8 mouse cellular contexts compared by ENCODE assay signal in genomic region chr3:90434073-90434730, GRCm38 (mm10). TPM values are rescaled to one million over a fixed set of nuclear protein-coding genes. Genes with fewer than 3 reads are reported as not detected.
DNase-seq lines count a peak whose midpoint lies in the region; ATAC-seq and TF ChIP-seq lines count a peak whose summit lies in the region.

No protein-coding gene starts in this region.

- H3K4me3 ChIP-seq in testis, adult 2 months (ENCODE audit: control insufficient read depth, low read depth, low read length), result peak overlapping the region; percentile 90; the same call in 1 of the 2 replicates
- H3K4me3 ChIP-seq in hindbrain, embryonic 12.5 days, result peak overlapping the region; percentile 66
- peak overlapping the region; percentile 63 for H3K4me3 ChIP-seq in liver, embryonic 11.5 days (ENCODE audit: low read depth, low read length)
- peak overlapping the region; percentile 56 for H3K4me3 ChIP-seq in neural tube, embryonic 13.5 days

- H3K4me2 ChIP-seq in hindbrain, embryonic 12.5 days (replicated peaks), result peak overlapping the region; percentile 96
- H3K4me2 ChIP-seq in liver, embryonic 11.5 days, result peak overlapping the region; percentile 76
- peak overlapping the region; percentile 99 for H3K4me2 ChIP-seq in neural tube, embryonic 13.5 days

- TF ChIP-seq CTCF in testis, adult 2 months (IDR thresholded peaks at IDR 0.05; ENCODE audit: control insufficient read depth, insufficient read depth, insufficient replicate concordance, low read depth, low read length), result no peak

- no peaks in the 10 kb centered on the region for H3K9me3 ChIP-seq in hindbrain, embryonic 12.5 days (replicated peaks)
- H3K9me3 ChIP-seq in liver, embryonic 11.5 days (ENCODE audit: control insufficient read depth, low read length), result no peaks in the 10 kb centered on the region
- no peaks in the 10 kb centered on the region for H3K9me3 ChIP-seq in neural tube, embryonic 13.5 days

- TF ChIP-seq POLR2A in testis, adult 2 months (IDR thresholded peaks at IDR 0.05; ENCODE audit: control insufficient read depth, low read depth, low read length), result no peak

- no peaks in the 10 kb centered on the region for H3K27me3 ChIP-seq in testis, adult 2 months (ENCODE audit: control insufficient read depth, insufficient read depth, low read length)
- H3K27me3 ChIP-seq in hindbrain, embryonic 12.5 days, result no peaks in the 10 kb centered on the region
- no peaks in the 10 kb centered on the region for H3K27me3 ChIP-seq in liver, embryonic 11.5 days (replicated peaks; ENCODE audit: control insufficient read depth, insufficient read depth, low read length)
- H3K27me3 ChIP-seq in neural tube, embryonic 13.5 days, result no peaks in the 10 kb centered on the region

- no peak for DNase-seq in testis, postnatal 10 days (ENCODE audit: low spot score)
- DNase-seq in liver, embryonic 11.5 days (ENCODE audit: low spot score), result no peak
- no peak for DNase-seq in ovary, adult 18-20 months (ENCODE audit: low spot score)
- no peak for DNase-seq in thymus, postnatal 25 days

- peak overlapping the region; percentile 41; the same call in 1 of the 2 replicates for H3K9ac ChIP-seq in hindbrain, embryonic 12.5 days
- peak overlapping the region; percentile 54 for H3K9ac ChIP-seq in liver, embryonic 11.5 days (ENCODE audit: low read depth, low read length)
- H3K9ac ChIP-seq in neural tube, embryonic 13.5 days, result peak overlapping the region; percentile 43; the same call in 1 of the 2 replicates

- ATAC-seq in hindbrain, embryonic 12.5 days (ENCODE audit: low FRiP score), result no peak
- ATAC-seq in liver, embryonic 11.5 days (replicated peaks; ENCODE audit: low FRiP score), result no peak
- ATAC-seq in neural tube, embryonic 13.5 days (ENCODE audit: low read depth), result no peak
- ATAC-seq in monocyte, adult 5-6 weeks (replicated peaks; ENCODE audit: insufficient number of reproducible peaks, low FRiP score, low TSS enrichment, poor library complexity, severe bottlenecking), result no peak

- WGBS in hindbrain, embryonic 12.5 days, result 59% methylated on average over 11 of the region's 11 CpGs
- WGBS in liver, embryonic 11.5 days, result 53% methylated on average over 11 of the region's 11 CpGs
- 58% methylated on average over 11 of the region's 11 CpGs for WGBS in neural tube, embryonic 13.5 days

- peaks cover 8% of the 10 kb centered on the region for H3K4me1 ChIP-seq in testis, adult 2 months (ENCODE audit: control insufficient read depth, insufficient read depth, low read length)
- peaks cover 27% of the 10 kb centered on the region for H3K4me1 ChIP-seq in hindbrain, embryonic 12.5 days
- peaks cover 32% of the 10 kb centered on the region for H3K4me1 ChIP-seq in liver, embryonic 11.5 days (replicated peaks; ENCODE audit: control insufficient read depth, insufficient read depth, low read length)
- H3K4me1 ChIP-seq in neural tube, embryonic 13.5 days (replicated peaks), result peaks cover 33% of the 10 kb centered on the region

- peak overlapping the region; percentile 73 for H3K27ac ChIP-seq in testis, adult 2 months (ENCODE audit: control insufficient read depth, insufficient read depth, low read depth, low read length)
- H3K27ac ChIP-seq in hindbrain, embryonic 12.5 days, result peak overlapping the region; percentile 60; the same call in 1 of the 2 replicates
- H3K27ac ChIP-seq in liver, embryonic 11.5 days (ENCODE audit: low read depth, low read length), result peak overlapping the region; percentile 71
- H3K27ac ChIP-seq in neural tube, embryonic 13.5 days (replicated peaks), result peak overlapping the region; percentile 4; the same call in 1 of the 2 replicates

- H3K36me3 ChIP-seq in testis, adult 2 months (ENCODE audit: control insufficient read depth, insufficient read depth, low read length), result no peaks in the 10 kb centered on the region
- H3K36me3 ChIP-seq in hindbrain, embryonic 12.5 days, result no peaks in the 10 kb centered on the region
- no peaks in the 10 kb centered on the region for H3K36me3 ChIP-seq in liver, embryonic 11.5 days (ENCODE audit: control insufficient read depth, insufficient read depth, low read length)
- 0 out of 2 replicates have a peak, but pooled peaks cover 3% of the 10 kb centered on the region for H3K36me3 ChIP-seq in neural tube, embryonic 13.5 days

RNA-seq across cellular contexts. Expression of gene Ints3, which starts 0.8 kb away (rescaled TPM):
- polyA plus RNA-seq in testis, adult 2 months (2012; rRNA removed), result 18.3 and 19.1 TPM in 2 replicates
- polyA plus RNA-seq in hindbrain, embryonic 12.5 days (2016; fragmentation: Nextera tagmentation; extraction: Ambion mirVana), result 40.5 and 44.3 TPM in 2 replicates
- 34.0 and 35.2 TPM in 2 replicates for polyA plus RNA-seq in liver, embryonic 11.5 days (2014; fragmentation: Nextera tagmentation; extraction: Ambion mirVana)
- polyA plus RNA-seq in neural tube, embryonic 13.5 days (2015; fragmentation: Nextera tagmentation; extraction: Ambion mirVana), result 29.3 and 30.8 TPM in 2 replicates
- 11.7 to 26.5 TPM (median 12.9 TPM) in 3 replicates for total RNA-seq in monocyte, adult 5-6 weeks (2017)

RNA-seq across cellular contexts. Expression of gene Npr1, which starts 31.5 kb away (rescaled TPM):
- polyA plus RNA-seq in testis, adult 2 months (2012; rRNA removed), result 54.5 and 64.8 TPM in 2 replicates
- 3.8 and 4.1 TPM in 2 replicates for polyA plus RNA-seq in hindbrain, embryonic 12.5 days (2016; fragmentation: Nextera tagmentation; extraction: Ambion mirVana)
- polyA plus RNA-seq in liver, embryonic 11.5 days (2014; fragmentation: Nextera tagmentation; extraction: Ambion mirVana), result 8.0 and 9.2 TPM in 2 replicates
- polyA plus RNA-seq in neural tube, embryonic 13.5 days (2015; fragmentation: Nextera tagmentation; extraction: Ambion mirVana), result 3.7 and 3.9 TPM in 2 replicates
- total RNA-seq in monocyte, adult 5-6 weeks (2017), result not detected in 3 replicates

RNA-seq across cellular contexts. Expression of gene Ilf2, which starts 41.7 kb away (rescaled TPM):
- polyA plus RNA-seq in testis, adult 2 months (2012; rRNA removed), result 30.8 and 33.2 TPM in 2 replicates
- 292 and 310 TPM in 2 replicates for polyA plus RNA-seq in hindbrain, embryonic 12.5 days (2016; fragmentation: Nextera tagmentation; extraction: Ambion mirVana)
- polyA plus RNA-seq in liver, embryonic 11.5 days (2014; fragmentation: Nextera tagmentation; extraction: Ambion mirVana), result 169 and 174 TPM in 2 replicates
- 280 and 290 TPM in 2 replicates for polyA plus RNA-seq in neural tube, embryonic 13.5 days (2015; fragmentation: Nextera tagmentation; extraction: Ambion mirVana)
- total RNA-seq in monocyte, adult 5-6 weeks (2017), result 72.4 to 84.1 TPM (median 74.7 TPM) in 3 replicates

RNA-seq across cellular contexts. Expression of gene Slc27a3, which starts 44.5 kb away (rescaled TPM):
- polyA plus RNA-seq in testis, adult 2 months (2012; rRNA removed), result 17.9 and 18.9 TPM in 2 replicates
- 32.9 and 35.3 TPM in 2 replicates for polyA plus RNA-seq in hindbrain, embryonic 12.5 days (2016; fragmentation: Nextera tagmentation; extraction: Ambion mirVana)
- 6.4 and 6.7 TPM in 2 replicates for polyA plus RNA-seq in liver, embryonic 11.5 days (2014; fragmentation: Nextera tagmentation; extraction: Ambion mirVana)
- polyA plus RNA-seq in neural tube, embryonic 13.5 days (2015; fragmentation: Nextera tagmentation; extraction: Ambion mirVana), result 22.9 and 24.1 TPM in 2 replicates
- 2.1 TPM in 1 of 3 replicates, not detected in the others for total RNA-seq in monocyte, adult 5-6 weeks (2017)

RNA-seq across cellular contexts. Expression of gene Snapin, which starts 56.6 kb away (rescaled TPM):
- 33.5 and 42.2 TPM in 2 replicates for polyA plus RNA-seq in testis, adult 2 months (2012; rRNA removed)
- 80.6 and 89.5 TPM in 2 replicates for polyA plus RNA-seq in hindbrain, embryonic 12.5 days (2016; fragmentation: Nextera tagmentation; extraction: Ambion mirVana)
- 44.9 and 46.4 TPM in 2 replicates for polyA plus RNA-seq in liver, embryonic 11.5 days (2014; fragmentation: Nextera tagmentation; extraction: Ambion mirVana)
- polyA plus RNA-seq in neural tube, embryonic 13.5 days (2015; fragmentation: Nextera tagmentation; extraction: Ambion mirVana), result 98.2 and 103 TPM in 2 replicates
- total RNA-seq in monocyte, adult 5-6 weeks (2017), result 52.4 to 94.4 TPM (median 62.0 TPM) in 3 replicates

Comparison
In these comparisons a context has a peak if more than half of its experiments do, and no peak if none do; other contexts are left out.
1. H3K27ac ChIP-seq: peak in every context shown above with its lines; median percentile 73 in testis, adult 2 months; 71 in liver, embryonic 11.5 days; 60 in hindbrain, embryonic 12.5 days; 4 in neural tube, embryonic 13.5 days.